Mouse (Mus musculus): ENCODE data around the gene Gbe1. TPM values are rescaled to one million over a fixed set of nuclear protein-coding genes. Genes with fewer than 3 reads are reported as not detected.

The Gbe1 gene
- polyA plus RNA-seq, 2 experiments, result 3.0 to 5.7 TPM

GRCm38 (mm10) chr16:70527224-70527623 is 213.5 kb downstream of the Gbe1 start:
- 73% methylated on average over 8 of the region's 8 CpGs for WGBS (ENCODE audit: insufficient replicate concordance)
- Histone ChIP-seq H3K9me3 (ENCODE audit: control insufficient read depth, low read length) (no peaks in the 10 kb centered on the region), H3K4me2 (ENCODE audit: low read depth) (no peak overlapping the region), H3K27me3 (ENCODE audit: control insufficient read depth, insufficient read depth, low read length) (no peaks in the 10 kb centered on the region), H3K36me3 (replicated peaks; ENCODE audit: control insufficient read depth, insufficient read depth, low read depth) (no peaks in the 10 kb centered on the region), H3K4me1 (replicated peaks; ENCODE audit: control insufficient read depth in 2 of 2, insufficient read depth in 2 of 2, low read length in 1 of 2) (no peaks in the 10 kb centered on the region), H3K27ac (no peak overlapping the region), H3K9ac (replicated peaks) (no peak overlapping the region), H3K4me3 (ENCODE audit: insufficient read depth in 1 of 2, low read depth in 2 of 2, low read length in 2 of 2) (no peak overlapping the region)
- ATAC-seq (ENCODE audit: insufficient read depth), result no peak
- no peak for DNase-seq (ENCODE audit: low read depth in 3 of 3, low spot score in 3 of 3)
- no peak for TF ChIP-seq CTCF (IDR thresholded peaks at IDR 0.05; ENCODE audit: low read depth)
- no peak for TF ChIP-seq EP300 (IDR thresholded peaks at IDR 0.05; ENCODE audit: low read depth)

- Histone ChIP-seq H3K27ac (no peak overlapping the region), H3K36me3 (replicated peaks; ENCODE audit: control insufficient read depth, insufficient read depth, low read depth) (no peaks in the 10 kb centered on the region), H3K4me2 (ENCODE audit: low read depth) (no peak overlapping the region), H3K9ac (replicated peaks) (no peak overlapping the region), H3K9me3 (ENCODE audit: control insufficient read depth, low read length) (no peaks in the 10 kb centered on the region), H3K27me3 (ENCODE audit: control insufficient read depth, insufficient read depth, low read length) (no peaks in the 10 kb centered on the region), H3K4me3 (ENCODE audit: insufficient read depth in 1 of 2, low read depth in 2 of 2, low read length in 2 of 2) (no peak overlapping the region), H3K4me1 (replicated peaks; ENCODE audit: control insufficient read depth in 2 of 2, insufficient read depth in 2 of 2, low read length in 1 of 2) (no peaks in the 10 kb centered on the region)
- 72% methylated on average over 2 of the region's 2 CpGs for WGBS (ENCODE audit: insufficient replicate concordance)
- TF ChIP-seq CTCF (IDR thresholded peaks at IDR 0.05; ENCODE audit: low read depth), result no peak
- TF ChIP-seq EP300 (IDR thresholded peaks at IDR 0.05; ENCODE audit: low read depth), result no peak
- no peak for DNase-seq (ENCODE audit: low read depth in 3 of 3, low spot score in 3 of 3)
- ATAC-seq (ENCODE audit: insufficient read depth), result no peak
Measured at GRCm38 (mm10) chr16:70535224-70535623, 221.5 kb downstream of the Gbe1 start.

- H3K36me3 ChIP-seq (replicated peaks; ENCODE audit: control insufficient read depth, insufficient read depth, low read depth), result no peaks in the 10 kb centered on the region
Measured at GRCm38 (mm10) chr16:70550835-70551234, 237.1 kb downstream of the Gbe1 start.

GRCm38 (mm10) chr16:70561635-70562348 is 248.0 kb downstream of the Gbe1 start:
- no peaks in the 10 kb centered on the region for H3K36me3 ChIP-seq (replicated peaks; ENCODE audit: control insufficient read depth, insufficient read depth, low read depth)
- H3K27me3 ChIP-seq (ENCODE audit: control insufficient read depth, insufficient read depth, low read length), result no peaks in the 10 kb centered on the region
- ATAC-seq (ENCODE audit: insufficient read depth), result no peak
- H3K4me1 ChIP-seq (replicated peaks; ENCODE audit: control insufficient read depth in 2 of 2, insufficient read depth in 2 of 2, low read length in 1 of 2), result no peaks in the 10 kb centered on the region
- H3K4me3 ChIP-seq (ENCODE audit: insufficient read depth in 1 of 2, low read depth in 2 of 2, low read length in 2 of 2), result no peak overlapping the region
- whole genome bisulfite sequencing (ENCODE audit: insufficient replicate concordance), result 70% methylated on average over 10 of the region's 10 CpGs
- H3K9ac ChIP-seq (replicated peaks), result no peak overlapping the region
- no peak for TF ChIP-seq CTCF (IDR thresholded peaks at IDR 0.05; ENCODE audit: low read depth)
- no peak for TF ChIP-seq EP300 (IDR thresholded peaks at IDR 0.05; ENCODE audit: low read depth)
- DNase-seq (ENCODE audit: low read depth in 3 of 3, low spot score in 3 of 3), result no peak
- no peaks in the 10 kb centered on the region for H3K9me3 ChIP-seq (ENCODE audit: control insufficient read depth, low read length)
- no peak overlapping the region for H3K4me2 ChIP-seq (ENCODE audit: low read depth)
- H3K27ac ChIP-seq, result no peak overlapping the region

More at GRCm38 (mm10) chr16:70550835-70551234, 237.1 kb downstream of the Gbe1 start:
- Histone ChIP-seq H3K4me2 (ENCODE audit: low read depth) (no peak overlapping the region), H3K4me1 (replicated peaks; ENCODE audit: control insufficient read depth in 2 of 2, insufficient read depth in 2 of 2, low read length in 1 of 2) (no peaks in the 10 kb centered on the region), H3K4me3 (ENCODE audit: insufficient read depth in 1 of 2, low read depth in 2 of 2, low read length in 2 of 2) (no peak overlapping the region), H3K27me3 (ENCODE audit: control insufficient read depth, insufficient read depth, low read length) (no peaks in the 10 kb centered on the region), H3K9me3 (ENCODE audit: control insufficient read depth, low read length) (no peaks in the 10 kb centered on the region), H3K27ac (no peak overlapping the region), H3K9ac (replicated peaks) (no peak overlapping the region)
- ATAC-seq (ENCODE audit: insufficient read depth), result no peak
- TF ChIP-seq CTCF (IDR thresholded peaks at IDR 0.05; ENCODE audit: low read depth) (no peak), EP300 (IDR thresholded peaks at IDR 0.05; ENCODE audit: low read depth) (no peak)
- 45% methylated on average over 3 of the region's 3 CpGs for WGBS (ENCODE audit: insufficient replicate concordance)
- DNase-seq (ENCODE audit: low read depth in 3 of 3, low spot score in 3 of 3), result no peak

- no peaks in the 10 kb centered on the region for H3K9me3 ChIP-seq (ENCODE audit: control insufficient read depth, low read length)
- no peak overlapping the region for H3K4me2 ChIP-seq (ENCODE audit: low read depth)
- TF ChIP-seq CTCF (IDR thresholded peaks at IDR 0.05; ENCODE audit: low read depth) (no peak), EP300 (IDR thresholded peaks at IDR 0.05; ENCODE audit: low read depth) (no peak)
- no peak overlapping the region for H3K27ac ChIP-seq
- H3K4me1 ChIP-seq (replicated peaks; ENCODE audit: control insufficient read depth in 2 of 2, insufficient read depth in 2 of 2, low read length in 1 of 2), result no peaks in the 10 kb centered on the region
- no peak overlapping the region for H3K4me3 ChIP-seq (ENCODE audit: insufficient read depth in 1 of 2, low read depth in 2 of 2, low read length in 2 of 2)
- H3K27me3 ChIP-seq (ENCODE audit: control insufficient read depth, insufficient read depth, low read length), result no peaks in the 10 kb centered on the region
- H3K9ac ChIP-seq (replicated peaks), result no peak overlapping the region
- no peak for ATAC-seq (ENCODE audit: insufficient read depth)
- WGBS (ENCODE audit: insufficient replicate concordance), result 69% methylated on average over 8 of the region's 8 CpGs
- no peak for DNase-seq (ENCODE audit: low read depth in 3 of 3, low spot score in 3 of 3)
- H3K36me3 ChIP-seq (replicated peaks; ENCODE audit: control insufficient read depth, insufficient read depth, low read depth), result no peaks in the 10 kb centered on the region
Measured at GRCm38 (mm10) chr16:70562574-70562973, 248.8 kb downstream of the Gbe1 start.

All from liver, embryonic 14.5 days (tissue).